Mouse (Mus musculus) midbrain, embryonic 13.5 days (tissue): ENCODE results near the gene Dhrs3. TPM values are rescaled to one million over a fixed set of nuclear protein-coding genes. Genes with fewer than 3 reads are reported as not detected.
A peak's percentile ranks its signal among the peaks of the same experiment; 100 is the strongest.

Source experiments
- ATAC-seq: fragments of 200-750 bp; cut with Nextera tagmentation; 2 replicates; pipeline ENCODE4 v1.8.0; 2017; ENCODE audit warnings: mild to moderate bottlenecking, moderate TSS enrichment, moderate library complexity
- H3K27ac ChIP-seq: fragments of 300-500 bp; sonication (generic); 2 replicates; pipeline ENCODE4 v1.5.1; 2015; ENCODE audit warnings: inconsistent platforms, mild to moderate bottlenecking, moderate library complexity
- H3K27me3 ChIP-seq: fragments of 300-500 bp; sonication (generic); 2 replicates; pipeline ENCODE4 v1.6.1; 2015; ENCODE audit warnings: mild to moderate bottlenecking, inconsistent platforms
- H3K36me3 ChIP-seq: fragments of 300-500 bp; sonication (generic); 2 replicates; pipeline ENCODE4 v1.6.1; 2015; ENCODE audit warnings: mild to moderate bottlenecking, inconsistent platforms
- H3K4me1 ChIP-seq: fragments of 300-500 bp; sonication (generic); replicated peaks from 2 replicates; pipeline ENCODE4 v1.6.1; 2015; ENCODE audit warnings: inconsistent platforms
- H3K4me2 ChIP-seq: fragments of 300-500 bp; sonication (generic); replicated peaks from 2 replicates; pipeline ENCODE4 v1.6.1; 2015; ENCODE audit warnings: moderate library complexity, mild to moderate bottlenecking, inconsistent platforms
- H3K4me3 ChIP-seq: fragments of 300-500 bp; sonication (generic); replicated peaks from 2 replicates; pipeline ENCODE4 v1.5.1; 2015; ENCODE audit warnings: mild to moderate bottlenecking, inconsistent platforms
- H3K9ac ChIP-seq: fragments of 300-500 bp; sonication (generic); replicated peaks from 2 replicates; pipeline ENCODE4 v1.6.1; 2015; ENCODE audit warnings: mild to moderate bottlenecking, inconsistent platforms
- H3K9me3 ChIP-seq: fragments of 300-500 bp; sonication (generic); 2 replicates; pipeline ENCODE4 v1.6.1; 2016; ENCODE audit warnings: mild to moderate bottlenecking, inconsistent platforms
- WGBS: fragments of 180-500 bp; shearing (Covaris S2); methylation state at CpG from one replicate; pipeline ENCODE4 v1.1.7; 2015; 5-methylcytosine and 5-hydroxymethylcytosine counted together
- polyA plus RNA-seq: library from polyadenylated mRNA; unstranded; fragments of >200 nt; fragmentation: Nextera tagmentation; extraction: Ambion mirVana; gene quantifications from 2 replicates; pipeline ENCODE4 v1.2.1, GENCODE M21; 2015

Gene Dhrs3
- polyA plus RNA-seq, 1 experiment from 2014 or later, result 23.9 TPM

- H3K36me3 ChIP-seq, result no peaks in the 10 kb centered on the region
- H3K4me3 ChIP-seq, result no peak overlapping the region
- H3K27me3 ChIP-seq, result no peaks in the 10 kb centered on the region
- no peak for ATAC-seq
- no peak overlapping the region for H3K4me2 ChIP-seq
- no peak overlapping the region for H3K27ac ChIP-seq
- no peaks in the 10 kb centered on the region for H3K4me1 ChIP-seq
- WGBS, result 93% methylated on average over 10 of the region's 10 CpGs
- no peak overlapping the region for H3K9ac ChIP-seq
- H3K9me3 ChIP-seq, result no peaks in the 10 kb centered on the region
These were observed 25.9 kb downstream of the Dhrs3 start for GRCm38 (mm10) chr4:144918501-144918900.

GRCm38 (mm10) chr4:144928693-144929436, 36.2 kb downstream of the Dhrs3 start:
- Histone ChIP-seq H3K36me3 (no peaks in the 10 kb centered on the region), H3K27ac (no peak overlapping the region), H3K27me3 (no peaks in the 10 kb centered on the region), H3K9ac (no peak overlapping the region), H3K4me1 (no peaks in the 10 kb centered on the region), H3K4me3 (no peak overlapping the region), H3K4me2 (no peak overlapping the region), H3K9me3 (no peaks in the 10 kb centered on the region)
- 91% methylated on average over 5 of the region's 5 CpGs for whole genome bisulfite sequencing
- no peak for ATAC-seq

GRCm38 (mm10) chr4:144929811-144930221, 37.2 kb downstream of the Dhrs3 start:
- ATAC-seq, result peak; percentile 74
- H3K4me3 ChIP-seq, result no peak overlapping the region
- no peak overlapping the region for H3K27ac ChIP-seq
- no peaks in the 10 kb centered on the region for H3K9me3 ChIP-seq
- H3K36me3 ChIP-seq, result no peaks in the 10 kb centered on the region
- H3K9ac ChIP-seq, result no peak overlapping the region
- WGBS, result 96% methylated on average over 1 of the region's 1 CpGs
- H3K4me2 ChIP-seq, result no peak overlapping the region
- H3K4me1 ChIP-seq, result no peaks in the 10 kb centered on the region
- H3K27me3 ChIP-seq, result no peaks in the 10 kb centered on the region

GRCm38 (mm10) chr4:144930366-144930765, 37.7 kb downstream of the Dhrs3 start:
- Histone ChIP-seq H3K9me3 (no peaks in the 10 kb centered on the region), H3K4me2 (no peak overlapping the region), H3K36me3 (no peaks in the 10 kb centered on the region), H3K27me3 (no peaks in the 10 kb centered on the region), H3K9ac (no peak overlapping the region), H3K4me1 (no peaks in the 10 kb centered on the region), H3K27ac (peak overlapping the region; percentile 14; the same call in 1 of the 2 replicates), H3K4me3 (no peak overlapping the region)
- 43% methylated on average over 10 of the region's 10 CpGs for WGBS
- ATAC-seq, result peak; percentile 61; the same call in 1 of the 2 replicates

GRCm38 (mm10) chr4:144931167-144931566, 38.5 kb downstream of the Dhrs3 start:
- Histone ChIP-seq H3K36me3 (no peaks in the 10 kb centered on the region), H3K4me3 (no peak overlapping the region), H3K9ac (no peak overlapping the region), H3K4me2 (no peak overlapping the region), H3K27me3 (no peaks in the 10 kb centered on the region), H3K9me3 (no peaks in the 10 kb centered on the region), H3K27ac (no peak overlapping the region), H3K4me1 (no peaks in the 10 kb centered on the region)
- ATAC-seq, result no peak
- WGBS, result 95% methylated on average over 7 of the region's 7 CpGs

GRCm38 (mm10) chr4:144934501-144934900, 41.9 kb downstream of the Dhrs3 start:
- WGBS, result 9% methylated on average over 1 of the region's 1 CpGs
- Histone ChIP-seq H3K27ac (no peak overlapping the region), H3K36me3 (no peaks in the 10 kb centered on the region), H3K9me3 (no peaks in the 10 kb centered on the region), H3K4me1 (no peaks in the 10 kb centered on the region), H3K27me3 (no peaks in the 10 kb centered on the region), H3K9ac (no peak overlapping the region), H3K4me3 (no peak overlapping the region), H3K4me2 (no peak overlapping the region)
- no peak for ATAC-seq

- no peak overlapping the region for H3K4me2 ChIP-seq
- H3K27me3 ChIP-seq, result no peaks in the 10 kb centered on the region
- no peak overlapping the region for H3K4me3 ChIP-seq
- H3K9me3 ChIP-seq, result no peaks in the 10 kb centered on the region
- ATAC-seq, result peak; percentile 63
- no peak overlapping the region for H3K27ac ChIP-seq
- H3K36me3 ChIP-seq, result no peaks in the 10 kb centered on the region
- H3K9ac ChIP-seq, result no peak overlapping the region
- no peaks in the 10 kb centered on the region for H3K4me1 ChIP-seq
- 83% methylated on average over 3 of the region's 3 CpGs for WGBS
These were observed 44.0 kb downstream of the Dhrs3 start for GRCm38 (mm10) chr4:144936563-144937154.

- Histone ChIP-seq H3K4me1 (no peaks in the 10 kb centered on the region), H3K4me2 (no peak overlapping the region), H3K9ac (no peak overlapping the region), H3K36me3 (no peaks in the 10 kb centered on the region), H3K4me3 (no peak overlapping the region), H3K27ac (no peak overlapping the region), H3K9me3 (no peaks in the 10 kb centered on the region), H3K27me3 (no peaks in the 10 kb centered on the region)
- 71% methylated on average over 4 of the region's 4 CpGs for WGBS
- ATAC-seq, result no peak
These were observed 47.3 kb downstream of the Dhrs3 start for GRCm38 (mm10) chr4:144939847-144940411.

- H3K9ac ChIP-seq, result no peak overlapping the region
- no peak overlapping the region for H3K4me2 ChIP-seq
- WGBS, result 85% methylated on average over 13 of the region's 13 CpGs
These were observed 48.3 kb downstream of the Dhrs3 start for GRCm38 (mm10) chr4:144940796-144941462.

GRCm38 (mm10) chr4:144942433-144942832, 49.8 kb downstream of the Dhrs3 start:
- ATAC-seq, result no peak
- Histone ChIP-seq H3K36me3 (no peaks in the 10 kb centered on the region), H3K4me2 (no peak overlapping the region), H3K27me3 (no peaks in the 10 kb centered on the region), H3K9ac (no peak overlapping the region), H3K27ac (no peak overlapping the region), H3K4me1 (no peaks in the 10 kb centered on the region), H3K4me3 (no peak overlapping the region), H3K9me3 (no peaks in the 10 kb centered on the region)
- 93% methylated on average over 3 of the region's 3 CpGs for WGBS

More at GRCm38 (mm10) chr4:144940796-144941462, 48.3 kb downstream of the Dhrs3 start:
- H3K4me3 ChIP-seq, result no peak overlapping the region
- no peaks in the 10 kb centered on the region for H3K27me3 ChIP-seq
- no peaks in the 10 kb centered on the region for H3K36me3 ChIP-seq
- H3K27ac ChIP-seq, result no peak overlapping the region
- H3K9me3 ChIP-seq, result no peaks in the 10 kb centered on the region
- no peak for ATAC-seq
- no peaks in the 10 kb centered on the region for H3K4me1 ChIP-seq

- H3K36me3 ChIP-seq, result no peaks in the 10 kb centered on the region
- ATAC-seq, result no peak
- H3K9me3 ChIP-seq, result no peaks in the 10 kb centered on the region
- no peaks in the 10 kb centered on the region for H3K4me1 ChIP-seq
- no peaks in the 10 kb centered on the region for H3K27me3 ChIP-seq
- no peak overlapping the region for H3K4me3 ChIP-seq
- no peak overlapping the region for H3K4me2 ChIP-seq
- H3K27ac ChIP-seq, result no peak overlapping the region
- H3K9ac ChIP-seq, result no peak overlapping the region
- WGBS, result 84% methylated on average over 5 of the region's 5 CpGs
These were observed 50.6 kb downstream of the Dhrs3 start for GRCm38 (mm10) chr4:144943273-144943672.
